Mouse (Mus musculus) midbrain, postnatal 0 days (tissue): Measurements from ENCODE around the gene Stil. TPM values are rescaled to one million over a fixed set of nuclear protein-coding genes. Genes with fewer than 3 reads are reported as not detected.

Source experiments
- ATAC-seq: fragments of 200-750 bp; cut with Nextera tagmentation; 2 replicates; pipeline ENCODE4 v1.8.0; 2017; ENCODE audit warnings: moderate number of reproducible peaks, mild to moderate bottlenecking, moderate TSS enrichment, moderate library complexity; ENCODE audit not compliant: low FRiP score
- DNase-seq: peaks from one replicate; pipeline ENCODE4 v3.0.0-alpha.2; 2015; ENCODE audit warnings: low spot score
- H3K27ac ChIP-seq: fragments of 300-500 bp; sonication (generic); 2 replicates; pipeline ENCODE4 v1.5.1; 2014; ENCODE audit warnings: low read depth, mild to moderate bottlenecking, low read length, mixed read lengths
- H3K27me3 ChIP-seq: fragments of 300-500 bp; sonication (generic); 2 replicates; pipeline ENCODE4 v1.6.1; 2014; ENCODE audit warnings: low read length, control low read depth, mixed read lengths; ENCODE audit not compliant: insufficient read depth
- H3K36me3 ChIP-seq: fragments of 300-500 bp; sonication (generic); 2 replicates; pipeline ENCODE4 v1.6.1; 2014; ENCODE audit warnings: low read length, control low read depth, mixed read lengths; ENCODE audit not compliant: insufficient read depth
- H3K4me1 ChIP-seq: fragments of 300-500 bp; sonication (generic); 2 replicates; pipeline ENCODE4 v1.6.1; 2014; ENCODE audit warnings: mild to moderate bottlenecking, control low read depth, antibody characterized with exemption, low read length, mixed read lengths; ENCODE audit not compliant: insufficient read depth
- H3K4me2 ChIP-seq: fragments of 300-500 bp; sonication (generic); 2 replicates; pipeline ENCODE4 v1.6.1; 2014; ENCODE audit warnings: low read depth, mild to moderate bottlenecking, low read length, mixed read lengths; ENCODE audit not compliant: poor library complexity, severe bottlenecking
- H3K4me3 ChIP-seq: fragments of 300-500 bp; sonication (generic); 2 replicates; pipeline ENCODE4 v1.5.1; 2014; ENCODE audit warnings: low read depth, mild to moderate bottlenecking, low read length, moderate library complexity
- H3K9ac ChIP-seq: fragments of 300-500 bp; sonication (generic); replicated peaks from 2 replicates; pipeline ENCODE4 v1.6.1; 2014; ENCODE audit warnings: mild to moderate bottlenecking, low read length, moderate library complexity, mixed read lengths; ENCODE audit not compliant: poor library complexity, severe bottlenecking
- H3K9me3 ChIP-seq: fragments of 300-500 bp; sonication (generic); 2 replicates; pipeline ENCODE4 v1.6.1; 2016; ENCODE audit warnings: low read length, control low read depth
- CTCF ChIP-seq: IDR thresholded peaks from 2 replicates; pipeline ENCODE4 v1.5.1; 2016; ENCODE audit warnings: antibody characterized with exemption, mild to moderate bottlenecking
- WGBS: fragments of 180-500 bp; shearing (Covaris S2); extraction: QIAGEN DNeasy Blood & Tissue Kit; methylation state at CpG from one replicate; pipeline ENCODE4 v1.1.7; 2014; 5-methylcytosine and 5-hydroxymethylcytosine counted together
- polyA plus RNA-seq: library from polyadenylated mRNA; unstranded; fragments of >200 nt; fragmentation: Nextera tagmentation; extraction: Ambion mirVana; gene quantifications from 2 replicates; pipeline ENCODE4 v1.2.1, GENCODE M21; 2015
- total RNA-seq: library from RNA; depleted of rRNA; stranded (reverse); fragments of >200 nt; gene quantifications from 2 replicates; pipeline ENCODE4 v1.2.3, GENCODE M21; 2014

Gene Stil
- total and polyA plus RNA-seq, 2 experiments from 2014 or later, result 1.4 to 1.9 TPM

GRCm38 (mm10) chr4:115078892-115079820 is 79.2 kb downstream of the Stil start:
- no peak for TF ChIP-seq CTCF
- Histone ChIP-seq H3K4me1 (peaks cover 4% of the 10 kb centered on the region; the same call in 1 of the 2 replicates), H3K27ac (no peak overlapping the region), H3K9me3 (no peaks in the 10 kb centered on the region), H3K36me3 (no peaks in the 10 kb centered on the region), H3K4me2 (no peak overlapping the region), H3K27me3 (no peaks in the 10 kb centered on the region), H3K9ac (no peak overlapping the region), H3K4me3 (no peak overlapping the region)
- 16% methylated on average over 10 of the region's 10 CpGs for WGBS
- DNase-seq (peak; percentile 82), ATAC-seq (peak; percentile 79)

GRCm38 (mm10) chr4:115079821-115080349 is 79.9 kb downstream of the Stil start:
- TF ChIP-seq CTCF, result no peak
- Histone ChIP-seq H3K27ac (no peak overlapping the region), H3K36me3 (no peaks in the 10 kb centered on the region), H3K4me1 (peaks cover 4% of the 10 kb centered on the region; the same call in 1 of the 2 replicates), H3K4me2 (no peak overlapping the region), H3K27me3 (no peaks in the 10 kb centered on the region), H3K9ac (no peak overlapping the region), H3K4me3 (no peak overlapping the region), H3K9me3 (no peaks in the 10 kb centered on the region)
- 19% methylated on average over 5 of the region's 5 CpGs for whole genome bisulfite sequencing
- ATAC-seq, result peak; percentile 58; the same call in 1 of the 2 replicates
- no peak for DNase-seq

DNA sequence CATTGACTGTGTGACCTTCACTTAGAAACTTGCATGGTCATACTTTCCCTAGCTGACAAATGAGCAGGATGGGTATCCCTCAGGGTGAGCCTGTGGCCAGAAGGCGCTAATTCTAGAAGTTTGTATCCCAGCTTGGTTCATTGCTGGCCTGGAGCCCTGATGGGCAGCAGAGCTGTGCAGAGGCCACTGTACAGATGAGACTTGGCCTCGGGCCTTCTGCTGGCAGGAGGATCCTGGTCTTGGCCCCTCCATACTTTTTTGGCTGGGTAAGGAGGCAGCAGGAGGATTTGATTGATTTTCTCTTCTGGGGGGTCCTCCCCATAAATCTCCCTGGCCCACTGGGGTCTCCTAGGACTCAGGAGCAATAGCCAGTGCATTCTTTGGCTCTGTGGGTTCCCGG is 83.1 kb downstream of the Stil start:
- Histone ChIP-seq H3K9me3 (no peaks in the 10 kb centered on the region), H3K4me2 (no peak overlapping the region), H3K4me1 (peaks cover 4% of the 10 kb centered on the region; the same call in 1 of the 2 replicates), H3K9ac (no peak overlapping the region), H3K27ac (no peak overlapping the region), H3K36me3 (no peaks in the 10 kb centered on the region), H3K27me3 (no peaks in the 10 kb centered on the region), H3K4me3 (no peak overlapping the region)
- 78% methylated on average over 3 of the region's 3 CpGs for WGBS
- ATAC-seq (no peak), DNase-seq (peak; percentile 38)
- no peak for TF ChIP-seq CTCF

DNA sequence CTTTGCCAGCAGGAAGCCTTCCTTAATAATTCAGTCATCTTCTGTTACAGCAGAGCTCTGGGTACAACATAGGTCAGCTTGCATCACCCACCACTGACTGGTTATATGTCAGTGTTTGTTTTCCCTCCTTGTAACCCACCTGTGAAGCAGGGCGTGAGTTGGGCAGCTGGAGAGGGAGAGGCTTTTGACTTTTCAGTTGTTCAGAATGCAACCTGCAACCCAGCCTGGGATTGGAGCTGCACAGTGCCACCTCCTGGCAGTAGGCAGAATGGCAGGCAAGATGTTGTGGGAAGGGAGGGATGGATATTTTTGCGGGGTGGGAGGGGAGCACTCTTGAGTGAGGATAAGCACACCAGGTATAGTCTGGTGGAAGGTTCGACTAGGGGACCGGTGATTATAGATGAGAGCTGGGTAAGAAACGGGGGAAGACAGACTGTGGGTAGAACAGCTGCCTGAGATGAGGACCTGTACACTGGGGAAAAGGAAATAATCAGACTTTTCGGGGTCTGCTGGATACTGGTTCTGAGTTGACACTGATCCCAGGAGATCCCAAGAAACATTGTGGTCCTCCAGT is 85.7 kb downstream of the Stil start:
- TF ChIP-seq CTCF, result peak; percentile 96
- no peak overlapping the region for H3K27ac ChIP-seq
- H3K4me3 ChIP-seq, result no peak overlapping the region
- H3K9me3 ChIP-seq, result no peaks in the 10 kb centered on the region
- ATAC-seq (peak; percentile 36; the same call in 1 of the 2 replicates), DNase-seq (peak; percentile 60)
- no peaks in the 10 kb centered on the region; the same call in 1 of the 2 replicates for H3K27me3 ChIP-seq
- no peaks in the 10 kb centered on the region for H3K36me3 ChIP-seq
- no peak overlapping the region for H3K4me2 ChIP-seq
- H3K4me1 ChIP-seq, result no peaks in the 10 kb centered on the region
- H3K9ac ChIP-seq, result no peak overlapping the region
- 20% methylated on average over 6 of the region's 6 CpGs for WGBS

- Histone ChIP-seq H3K36me3 (no peaks in the 10 kb centered on the region), H3K4me1 (no peaks in the 10 kb centered on the region), H3K9me3 (no peaks in the 10 kb centered on the region), H3K9ac (no peak overlapping the region), H3K4me3 (no peak overlapping the region), H3K27ac (no peak overlapping the region), H3K4me2 (no peak overlapping the region), H3K27me3 (no peaks in the 10 kb centered on the region; the same call in 1 of the 2 replicates)
- ATAC-seq (no peak), DNase-seq (no peak)
- no peak for TF ChIP-seq CTCF
- WGBS, result 68% methylated on average over 4 of the region's 4 CpGs
Observed at GRCm38 (mm10) chr4:115086257-115086656, 86.3 kb downstream of the Stil start.
